Mouse (Mus musculus) granulocyte monocyte progenitor cell, adult 5-6 weeks (primary cell): Measurements from ENCODE around the gene Pcbp3. TPM values are rescaled to one million over a fixed set of nuclear protein-coding genes. Genes with fewer than 3 reads are reported as not detected.
"Not testable (repeated sequence)": the region's sequence is repeated elsewhere in the genome, so short reads cannot be mapped to it uniquely, and the experiment has no call there.

Source experiments
- ATAC-seq: replicated peaks from 2 replicates; pipeline ENCODE4 v1.8.0; 2016; ENCODE audit warnings: mild to moderate bottlenecking, moderate TSS enrichment, inconsistent platforms; ENCODE audit not compliant: poor library complexity, severe bottlenecking
- total RNA-seq, 2 experiments: library from RNA; stranded (forward) in 1 of 2; stranded (reverse) in 1 of 2; fragments of 200-712, 200-1000 nt in 1 of 2; fragments of >200 nt in 1 of 2; fragmentation: Nextera tagmentation in 1 of 2; gene quantifications; 2 replicates each; pipeline ENCODE4 v1.2.3; 2014 to 2017

The Pcbp3 gene
- total RNA-seq (2014; fragmentation: Nextera tagmentation) (15.7 and 16.1 TPM in 2 replicates), total RNA-seq (2017) (4.2 and 9.8 TPM in 2 replicates)

DNA sequence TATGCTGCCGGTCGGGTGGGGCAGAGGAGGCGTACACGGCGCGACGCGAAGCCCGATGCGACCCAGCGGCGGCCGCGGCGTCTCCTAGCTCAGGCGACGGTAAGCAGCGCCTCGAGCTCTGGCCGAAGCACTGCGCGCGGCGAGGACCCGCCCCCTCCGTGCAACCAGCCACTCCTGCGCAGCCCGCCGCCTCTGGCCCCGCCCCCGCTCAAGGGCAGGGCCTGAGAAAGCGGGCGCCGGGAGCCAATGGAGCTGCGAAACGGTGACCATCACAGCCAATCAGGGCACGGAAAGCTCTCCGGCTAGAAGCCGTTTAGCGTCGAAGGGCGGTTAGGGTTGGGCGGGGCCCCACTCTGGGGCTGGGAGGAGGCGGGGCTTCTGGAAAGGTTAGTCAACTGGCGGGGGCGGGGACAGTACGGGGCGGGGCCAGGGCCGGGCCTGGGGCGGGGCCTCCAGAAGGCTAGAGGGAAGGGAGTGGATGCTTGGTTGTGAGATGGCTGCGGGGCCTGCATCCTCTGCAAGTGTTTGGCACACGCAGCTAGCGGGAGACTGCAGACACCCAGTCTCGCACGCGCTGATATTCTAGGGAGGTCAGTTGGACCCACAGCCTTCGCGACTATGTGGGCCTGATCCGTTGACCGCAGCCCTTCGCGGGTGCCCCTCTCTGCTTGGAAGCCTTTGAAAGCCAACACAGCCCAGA, at the start of gene Pcbp3:
Gene Pcbp3 (minus strand): TSS at position 98 of the 700 bp plus-strand sequence.
- peak; percentile 95 for ATAC-seq

DNA sequence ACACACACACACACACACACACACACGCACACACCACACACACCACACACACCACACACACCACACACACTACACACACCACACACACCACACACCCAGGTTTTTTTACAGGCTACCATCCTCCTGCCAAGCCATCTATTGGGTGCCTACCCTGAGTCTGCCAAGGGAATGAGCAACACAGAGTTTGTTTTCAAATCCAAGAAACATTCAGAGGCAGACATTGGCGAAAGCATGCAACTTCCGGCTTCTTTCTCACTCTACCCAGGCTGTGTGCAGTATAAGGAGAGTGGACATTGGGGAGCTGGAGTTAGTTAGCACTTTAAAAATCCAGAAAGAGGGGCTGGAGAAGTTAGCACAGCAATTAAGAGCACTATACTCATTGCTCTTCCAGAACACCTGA, 47.0 kb upstream of the Pcbp3 start:
- no peak for ATAC-seq

DNA sequence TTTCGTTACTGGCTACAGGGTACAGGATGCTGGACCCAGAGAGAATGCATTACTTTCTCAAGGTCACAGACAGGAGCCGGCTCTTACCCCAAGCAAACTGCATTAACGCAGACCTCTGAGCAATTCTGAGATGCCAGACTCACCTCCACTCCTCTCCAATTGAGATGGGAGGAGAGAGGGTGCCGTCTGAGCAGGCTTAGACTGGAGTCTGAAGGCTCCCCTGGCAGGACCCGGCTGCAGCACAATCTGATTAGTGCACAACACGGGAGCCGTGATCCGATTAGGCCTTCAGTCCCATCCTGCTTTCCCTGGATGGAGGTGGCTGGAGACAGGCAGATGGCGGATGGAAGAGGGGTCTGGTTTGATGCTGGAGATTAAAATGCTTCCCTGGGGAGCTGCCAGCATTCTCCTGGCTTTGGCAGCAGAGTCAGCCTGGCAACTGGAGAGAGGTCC, 46.4 kb upstream of the Pcbp3 start:
- ATAC-seq = no peak

DNA sequence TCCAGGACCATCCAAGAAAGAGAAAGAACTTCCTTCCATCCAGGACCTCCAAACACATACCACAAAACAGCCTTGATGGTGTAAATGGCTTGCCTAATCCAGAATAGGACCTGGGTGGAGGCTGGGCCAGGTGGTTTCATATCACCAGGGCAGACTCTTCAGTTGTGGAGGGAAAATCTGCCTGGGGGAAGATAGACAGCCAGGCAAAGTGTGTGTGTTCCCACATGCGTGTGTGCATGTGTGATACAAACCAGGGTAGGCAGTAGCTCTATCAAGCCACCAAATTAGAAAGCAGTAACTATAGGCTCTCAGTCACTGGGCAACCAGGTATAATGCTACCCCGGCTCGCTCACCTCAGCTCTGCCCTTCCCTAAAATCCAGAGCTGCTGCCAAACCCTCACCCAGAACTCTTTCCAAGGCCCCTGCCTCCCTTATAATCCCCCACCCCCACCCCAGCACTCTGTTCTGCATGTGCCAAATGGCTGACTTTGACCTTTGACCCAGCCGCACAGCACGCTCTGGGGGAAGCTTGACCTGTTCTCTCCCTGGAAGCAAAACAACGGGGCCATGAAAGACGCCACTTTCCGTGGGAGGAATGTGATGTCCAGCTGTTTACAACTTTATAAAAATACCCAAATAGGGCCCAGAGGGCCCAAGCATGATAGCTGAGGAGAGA, 45.9 kb upstream of the Pcbp3 start:
- no peak for ATAC-seq

DNA sequence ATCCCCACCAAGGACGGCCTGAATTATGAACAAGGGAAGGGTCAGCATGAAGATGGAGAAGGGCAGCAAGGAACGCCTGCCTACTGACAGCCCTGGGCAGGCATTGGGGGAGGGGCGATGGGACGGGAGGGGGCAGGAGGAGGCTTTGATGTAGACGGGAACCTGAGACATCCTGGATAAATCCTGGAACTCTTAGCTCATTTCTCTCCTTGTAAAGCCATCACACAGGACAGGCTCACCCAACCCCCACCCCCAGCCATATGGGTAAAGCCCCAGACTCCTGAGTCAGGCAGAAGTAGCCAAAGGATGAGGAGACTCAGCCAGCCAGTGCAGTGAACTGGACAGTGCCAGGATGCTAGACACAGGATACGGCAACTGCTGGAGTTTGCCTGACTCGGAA, 43.2 kb upstream of the Pcbp3 start:
- ATAC-seq = no peak

DNA sequence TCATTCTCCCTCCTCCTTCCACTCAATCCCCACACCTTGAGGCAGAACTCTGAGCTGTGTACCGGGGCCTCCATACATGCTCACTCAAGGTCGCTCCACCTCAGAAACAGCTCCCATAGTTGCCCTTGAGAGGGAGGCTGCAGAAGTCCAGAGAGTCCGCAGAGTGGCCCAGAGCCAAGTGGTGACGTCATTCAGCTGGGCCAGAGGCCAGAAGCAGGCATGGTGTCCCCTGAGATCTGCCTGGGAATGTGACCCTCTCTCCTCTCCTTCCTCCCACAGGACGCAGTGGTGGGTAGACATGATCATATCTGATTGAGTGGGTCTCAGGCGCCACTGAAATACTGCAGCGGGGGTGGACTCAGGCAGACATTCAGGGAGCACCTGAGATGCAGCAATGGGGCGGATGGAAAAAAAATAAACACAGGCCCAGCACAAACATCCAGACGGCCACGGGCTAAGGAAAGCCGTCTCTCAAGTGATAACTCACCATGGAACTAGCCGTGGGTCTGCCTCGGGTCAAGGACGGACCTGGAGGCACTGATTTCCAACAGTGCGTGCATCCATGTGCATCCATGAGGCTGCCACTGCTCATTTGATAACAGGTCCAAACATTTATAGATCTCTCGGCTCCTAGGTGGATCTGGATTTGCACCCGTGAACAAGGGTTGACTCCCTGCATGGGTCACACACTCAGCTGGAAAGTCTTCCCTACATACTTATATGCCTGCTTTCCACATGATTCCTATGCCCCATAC, 36.2 kb upstream of the Pcbp3 start:
- ATAC-seq = no peak

DNA sequence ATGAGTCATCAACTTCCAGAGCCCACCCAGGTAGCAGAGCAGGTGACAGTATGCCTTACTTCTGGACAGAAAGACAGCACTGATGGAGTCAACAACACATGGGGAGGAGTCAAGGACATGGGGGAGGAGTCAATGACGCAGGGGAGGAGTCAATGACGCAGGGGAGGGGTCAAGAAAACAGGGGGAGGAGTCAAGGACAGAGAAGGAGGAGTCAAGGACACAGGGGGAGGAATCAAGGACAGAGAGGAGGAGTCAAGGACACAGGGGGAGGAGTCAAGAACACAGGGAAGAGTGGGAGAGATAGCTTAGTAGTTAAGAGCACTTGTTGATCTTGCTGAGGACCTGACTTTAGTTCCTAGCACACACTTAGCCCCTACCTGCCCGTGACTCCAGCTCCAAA, 30.8 kb upstream of the Pcbp3 start:
- ATAC-seq = no peak

DNA sequence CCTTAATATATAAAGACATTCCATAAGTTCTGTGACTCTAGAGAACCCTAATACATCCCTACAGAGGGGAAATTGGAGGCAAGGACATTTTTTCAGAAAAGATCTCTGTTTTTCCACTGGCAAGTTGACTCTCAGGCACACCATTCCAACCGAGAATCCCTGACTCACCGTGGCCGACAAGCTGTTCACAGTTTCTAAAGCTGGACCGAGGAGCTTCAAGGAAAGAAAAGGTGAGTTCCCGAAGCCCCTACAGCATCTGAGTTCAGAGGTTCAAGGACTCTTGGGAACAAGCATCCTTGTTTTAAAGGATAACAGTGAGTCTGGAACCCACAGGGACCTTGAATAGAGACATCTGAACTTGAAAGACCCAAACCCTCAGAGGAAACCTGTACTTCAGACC, 26.9 kb upstream of the Pcbp3 start:
- ATAC-seq = no peak

DNA sequence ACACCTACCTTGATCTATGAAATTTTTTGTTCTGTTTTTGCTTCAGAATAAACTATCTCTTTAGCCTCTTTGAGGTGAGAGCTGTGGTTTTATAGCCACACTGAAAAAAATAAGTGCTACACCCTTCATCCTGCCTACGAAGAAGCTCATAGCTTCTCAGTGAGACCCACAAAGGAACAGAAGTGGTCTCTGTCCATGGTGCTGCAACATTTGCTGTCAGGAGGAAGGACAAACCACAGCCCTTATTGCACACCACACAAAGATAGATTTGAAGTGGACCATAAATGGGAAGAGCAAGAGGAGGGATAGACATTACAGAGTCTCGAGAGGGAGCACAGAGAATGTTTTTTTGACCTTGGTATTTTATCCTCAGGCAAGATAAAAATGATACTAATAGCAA, 16.4 kb upstream of the Pcbp3 start:
- no peak for ATAC-seq

DNA sequence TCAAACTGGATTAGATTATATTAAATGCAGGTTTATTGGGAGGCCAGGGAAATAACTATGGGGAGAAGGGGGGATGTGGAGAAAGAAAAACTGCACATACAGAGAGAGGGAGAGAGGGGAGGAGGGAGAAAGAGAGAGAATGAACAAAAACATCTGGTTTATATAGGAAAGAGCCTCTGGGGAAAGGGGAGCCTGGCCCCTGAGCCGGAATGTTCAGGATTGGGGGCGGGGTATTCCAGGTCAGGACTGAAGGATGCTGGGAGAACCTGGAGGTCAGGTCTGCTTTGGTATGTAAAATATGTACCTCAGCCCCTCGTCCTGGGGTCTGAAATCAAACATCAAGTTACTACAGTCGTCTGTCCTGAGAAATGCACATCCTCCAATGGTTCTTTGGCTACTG, 15.0 kb upstream of the Pcbp3 start:
- ATAC-seq = no peak

DNA sequence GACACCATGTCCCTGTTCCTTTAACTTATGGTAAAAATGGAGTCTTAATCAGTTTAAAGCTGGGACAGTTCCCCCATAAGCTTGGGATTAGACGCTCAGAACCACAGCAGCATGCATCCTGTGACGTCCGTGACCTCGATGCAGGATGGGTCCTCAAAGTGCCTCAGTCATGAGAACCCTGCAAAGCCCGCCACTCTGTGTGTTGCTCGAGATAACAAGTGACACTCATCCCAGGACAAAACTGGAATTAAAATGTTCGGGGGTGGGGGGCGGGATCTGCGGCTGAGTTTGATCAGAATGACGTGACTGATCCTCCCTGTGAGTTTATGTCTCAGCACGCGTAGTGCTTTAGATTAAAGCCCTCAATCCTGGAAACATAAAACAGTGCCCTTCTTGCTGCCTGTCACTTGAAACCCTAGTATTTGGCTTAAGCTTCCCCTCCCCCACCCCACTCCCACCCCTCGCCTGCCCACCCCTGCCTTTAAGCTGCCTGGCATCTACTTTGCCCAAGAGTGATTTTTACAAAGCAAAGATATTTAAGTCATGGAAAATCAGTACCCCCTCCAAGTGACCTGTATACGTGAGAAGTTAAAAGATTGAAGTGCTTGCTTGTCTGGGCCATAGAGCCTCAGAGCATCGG, 12.2 kb upstream of the Pcbp3 start:
- no peak for ATAC-seq

DNA sequence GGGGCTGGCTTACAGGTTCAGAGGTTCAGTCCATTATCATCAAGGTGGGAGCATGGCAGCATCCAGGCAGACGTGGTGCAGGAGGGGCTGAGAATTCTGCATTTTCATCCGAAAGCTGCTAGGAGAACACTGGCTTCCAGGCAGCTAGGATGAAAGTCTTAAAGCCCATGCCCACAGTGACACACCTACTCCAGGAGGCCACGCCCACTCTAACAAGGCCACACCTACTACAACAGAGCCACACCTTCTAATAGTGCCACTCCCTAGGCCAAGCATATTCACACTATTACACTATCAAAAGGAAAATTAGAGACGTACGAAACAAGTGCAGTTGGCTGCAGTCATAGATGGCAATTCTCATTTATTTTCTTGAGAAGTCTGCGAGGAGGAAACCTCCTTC, 10.6 kb upstream of the Pcbp3 start:
- not testable (repeated sequence) for ATAC-seq

DNA sequence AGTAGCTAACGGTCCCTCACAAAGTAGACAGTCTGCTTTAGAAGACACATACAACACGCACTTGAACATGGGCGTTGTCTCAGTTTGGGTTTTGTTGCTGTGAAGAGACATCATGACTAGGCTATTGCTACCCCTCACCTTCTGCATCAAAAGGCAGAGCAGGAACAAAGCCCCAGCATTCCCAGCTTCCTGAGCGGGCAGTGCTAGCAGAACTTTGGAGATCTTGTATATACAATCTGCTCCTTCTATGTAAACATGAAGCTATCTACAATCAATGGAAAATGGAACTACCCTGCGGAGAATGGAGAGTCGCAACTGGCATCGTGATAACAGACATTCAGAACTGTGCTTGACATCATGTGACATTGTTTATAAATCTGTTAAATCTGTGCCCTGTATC, 9.3 kb upstream of the Pcbp3 start:
- no peak for ATAC-seq

DNA sequence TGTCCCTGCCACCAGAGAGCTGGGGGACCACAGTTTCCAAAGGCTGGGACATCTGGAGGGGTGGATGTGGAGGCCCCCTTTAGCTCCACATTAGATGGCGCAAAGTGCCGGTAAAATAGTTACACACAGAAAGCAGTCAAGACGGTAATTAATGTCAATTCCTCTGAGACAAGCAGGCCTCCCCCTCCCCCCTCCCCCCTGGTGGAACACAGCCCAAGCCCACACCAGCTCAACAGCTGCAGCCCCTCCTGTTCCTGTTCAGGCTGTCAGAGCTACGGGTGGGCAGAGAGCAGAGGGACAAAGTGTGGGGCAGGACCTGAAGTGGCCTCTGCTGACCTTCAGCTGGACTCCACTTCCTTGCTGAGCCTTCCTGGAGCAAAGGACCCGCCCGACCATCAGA, 2.7 kb upstream of the Pcbp3 start:
- no peak for ATAC-seq

DNA sequence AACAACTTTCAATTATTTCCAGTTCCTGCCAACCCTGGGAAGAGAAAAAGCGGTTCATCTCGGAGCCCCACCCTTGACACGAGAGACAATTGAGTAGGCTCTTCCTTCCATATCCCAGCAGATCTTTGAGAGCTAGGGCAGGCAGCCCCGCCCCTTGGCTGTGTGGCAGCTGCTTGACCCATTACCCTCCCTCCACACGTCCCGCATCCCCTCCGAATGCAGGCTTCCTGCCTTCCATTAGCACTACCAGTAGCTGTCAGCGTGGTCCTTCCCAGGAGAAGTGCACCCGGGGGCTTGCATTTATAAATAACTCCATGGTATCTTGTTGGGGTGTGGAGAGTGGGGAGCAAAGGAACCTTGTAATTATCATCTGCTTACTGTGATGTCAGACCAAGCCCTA, 2.3 kb upstream of the Pcbp3 start:
- no peak for ATAC-seq

DNA sequence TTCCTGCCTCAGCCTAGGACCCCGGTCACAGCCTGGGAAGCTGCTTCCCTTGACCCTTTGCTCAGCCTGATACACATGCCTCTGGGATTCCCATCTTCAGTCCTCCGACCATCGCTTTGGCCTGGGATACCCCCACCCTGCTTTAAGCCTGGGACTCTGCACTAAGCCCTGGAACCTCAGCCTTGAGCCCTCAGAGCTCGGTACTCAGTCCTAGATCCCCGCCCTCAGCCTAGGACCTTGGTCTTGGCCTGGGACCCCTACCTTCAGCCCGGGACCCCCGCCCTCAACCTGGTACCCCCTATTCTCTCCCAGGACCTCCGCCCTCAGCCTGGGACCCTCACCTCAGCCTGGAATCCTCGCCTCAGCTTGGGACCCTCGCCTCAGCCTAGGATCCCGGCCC, 531 bp downstream of the Pcbp3 start:
- no peak for ATAC-seq

DNA sequence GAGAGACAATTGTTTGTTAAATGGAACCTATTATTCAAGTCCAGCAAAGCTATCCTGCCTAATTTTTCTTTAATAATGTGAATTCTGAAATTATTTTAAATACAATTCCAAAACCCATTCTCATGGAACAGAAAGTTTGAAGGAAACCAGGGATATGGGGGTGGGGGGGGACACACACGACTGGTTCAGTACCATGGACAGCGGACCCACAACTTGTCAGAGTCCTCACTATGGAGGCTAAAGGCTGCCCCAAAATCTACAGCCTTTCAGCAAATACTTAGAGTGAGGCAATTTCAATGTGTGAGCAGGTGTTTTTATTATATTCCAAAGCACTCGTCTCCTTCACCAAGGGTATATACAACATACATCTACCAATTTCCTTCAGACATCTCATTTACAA, 3.5 kb downstream of the Pcbp3 start:
- no peak for ATAC-seq

DNA sequence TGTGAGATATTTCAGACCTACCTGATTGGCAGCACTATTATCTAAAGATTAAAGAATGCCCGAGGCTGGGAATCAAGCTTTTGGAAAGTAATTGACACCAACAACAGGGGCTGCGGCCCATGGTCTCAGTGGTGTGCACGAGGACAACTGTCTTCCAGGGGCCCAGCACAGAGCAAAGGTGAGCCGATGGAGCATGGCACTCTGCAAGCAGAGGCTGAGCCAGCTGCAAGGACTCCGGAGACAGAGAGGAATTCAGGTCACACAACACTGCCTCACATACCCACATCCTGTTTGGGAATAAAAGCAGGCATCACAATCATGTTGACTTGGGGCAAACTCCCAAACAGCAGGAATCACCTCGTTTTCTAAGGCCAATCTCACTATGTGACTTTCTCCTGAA, 5.5 kb downstream of the Pcbp3 start:
- ATAC-seq = no peak

DNA sequence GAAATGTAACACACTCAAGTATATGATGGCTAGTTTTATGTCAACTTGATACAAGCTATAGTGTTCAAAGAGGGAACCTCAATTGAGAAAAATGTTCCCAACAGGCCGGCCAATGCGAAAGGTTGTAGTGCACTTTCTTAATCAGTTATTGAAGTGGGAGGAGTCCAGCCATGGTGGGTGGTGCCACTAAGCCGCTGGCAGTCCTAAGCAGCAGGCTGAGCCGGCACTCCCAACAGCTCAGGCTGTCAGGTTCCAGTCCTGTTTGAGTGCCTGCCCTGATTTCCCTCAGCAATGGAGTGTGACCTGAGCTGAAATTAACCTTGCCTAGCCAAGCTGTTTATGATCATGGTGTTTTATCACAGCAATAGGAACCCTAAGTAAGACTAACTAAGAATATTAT, 20.6 kb downstream of the Pcbp3 start:
- ATAC-seq = no peak

DNA sequence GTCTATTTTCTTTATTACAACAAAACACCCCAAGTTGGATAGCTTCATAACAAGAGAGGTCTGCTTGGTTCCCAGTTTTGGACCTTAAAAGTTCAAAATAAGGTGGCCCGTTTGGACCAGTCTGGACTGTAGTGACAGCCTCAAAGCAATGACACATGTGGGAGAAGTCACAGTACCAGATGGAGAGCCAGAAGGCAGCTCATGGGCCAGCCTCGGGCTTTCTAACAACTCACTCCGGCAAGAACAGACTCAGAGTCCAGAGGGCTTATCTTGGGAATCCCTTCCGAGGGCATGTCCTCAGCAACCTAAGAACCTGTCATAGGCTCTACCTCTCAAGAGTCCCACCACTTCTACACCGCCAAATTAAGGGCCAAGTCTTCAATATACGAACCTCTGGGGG, 24.9 kb downstream of the Pcbp3 start:
- ATAC-seq = no peak

DNA sequence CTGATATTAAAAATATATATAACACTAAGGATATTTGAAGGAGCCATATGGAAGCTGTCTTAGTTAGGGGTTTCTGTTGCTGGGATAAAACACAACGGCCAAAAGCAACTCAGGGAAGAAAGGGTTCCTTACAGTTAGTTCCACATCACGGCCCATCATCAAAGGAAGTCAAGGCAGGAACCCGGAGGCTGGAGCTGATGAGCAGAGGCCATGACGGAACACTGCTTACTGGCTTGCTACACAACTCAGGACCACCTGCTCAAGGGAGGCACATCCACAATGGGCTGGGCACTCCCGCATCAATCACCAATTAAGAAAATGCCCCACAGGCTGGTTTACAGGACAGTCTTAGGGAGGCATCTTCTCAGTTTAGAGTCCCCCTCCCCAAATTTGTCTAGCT, 26.9 kb downstream of the Pcbp3 start:
- no peak for ATAC-seq
